Mouse (Mus musculus) intestine, embryonic 15.5 days (tissue): ENCODE data around the gene Clybl. TPM values are rescaled to one million over a fixed set of nuclear protein-coding genes. Genes with fewer than 3 reads are reported as not detected.

Source experiments
- ATAC-seq: fragments of 200-750 bp; cut with Nextera tagmentation; 2 replicates; pipeline ENCODE4 v1.8.0; 2017; ENCODE audit warnings: moderate TSS enrichment, moderate library complexity
- H3K27ac ChIP-seq: fragments of 300-500 bp; sonication (generic); 2 replicates; pipeline ENCODE4 v1.5.1; 2015; ENCODE audit warnings: mild to moderate bottlenecking, inconsistent platforms
- H3K27me3 ChIP-seq: fragments of 300-500 bp; sonication (generic); replicated peaks from 2 replicates; pipeline ENCODE4 v1.6.1; 2015; ENCODE audit warnings: inconsistent platforms
- H3K36me3 ChIP-seq: fragments of 300-500 bp; sonication (generic); 2 replicates; pipeline ENCODE4 v1.6.1; 2015; ENCODE audit warnings: inconsistent platforms
- H3K4me1 ChIP-seq: fragments of 300-500 bp; sonication (generic); replicated peaks from 2 replicates; pipeline ENCODE4 v1.6.1; 2015; ENCODE audit warnings: inconsistent platforms
- H3K4me2 ChIP-seq: fragments of 300-500 bp; sonication (generic); replicated peaks from 2 replicates; pipeline ENCODE4 v1.6.1; 2015; ENCODE audit warnings: mild to moderate bottlenecking, inconsistent platforms
- H3K4me3 ChIP-seq: fragments of 300-500 bp; sonication (generic); replicated peaks from 2 replicates; pipeline ENCODE4 v1.5.1; 2015; ENCODE audit warnings: inconsistent platforms
- H3K9ac ChIP-seq: fragments of 300-500 bp; sonication (generic); 2 replicates; pipeline ENCODE4 v1.6.1; 2015; ENCODE audit warnings: inconsistent platforms
- H3K9me3 ChIP-seq: fragments of 300-500 bp; sonication (generic); 2 replicates; pipeline ENCODE4 v1.6.1; 2016; ENCODE audit warnings: inconsistent platforms
- WGBS: fragments of 180-500 bp; shearing (Covaris S2); methylation state at CpG from one replicate; pipeline ENCODE4 v1.1.7; 2015; 5-methylcytosine and 5-hydroxymethylcytosine counted together
- polyA plus RNA-seq: library from polyadenylated mRNA; unstranded; fragments of >200 nt; fragmentation: Nextera tagmentation; extraction: Ambion mirVana; gene quantifications from 2 replicates; pipeline ENCODE4 v1.2.1, GENCODE M21; 2015

Gene Clybl
- polyA plus RNA-seq, 1 experiment from 2014 or later = 33.7 TPM

GRCm38 (mm10) chr14:122262851-122263659 is 81.6 kb downstream of the Clybl start:
- Histone ChIP-seq H3K4me2 (no peak overlapping the region), H3K9ac (no peak overlapping the region), H3K4me3 (no peak overlapping the region), H3K27ac (no peak overlapping the region), H3K4me1 (no peaks in the 10 kb centered on the region), H3K9me3 (no peaks in the 10 kb centered on the region), H3K36me3 (no peaks in the 10 kb centered on the region), H3K27me3 (no peaks in the 10 kb centered on the region)
- no peak for ATAC-seq
- 47% methylated on average over 16 of the region's 16 CpGs for WGBS

GRCm38 (mm10) chr14:122265214-122265613 is 83.7 kb downstream of the Clybl start:
- H3K9me3 ChIP-seq = no peaks in the 10 kb centered on the region
- no peak overlapping the region for H3K9ac ChIP-seq
- no peaks in the 10 kb centered on the region for H3K27me3 ChIP-seq
- H3K4me1 ChIP-seq = no peaks in the 10 kb centered on the region
- H3K36me3 ChIP-seq = no peaks in the 10 kb centered on the region
- no peak overlapping the region for H3K4me2 ChIP-seq
- 77% methylated on average over 7 of the region's 7 CpGs for WGBS
- no peak overlapping the region for H3K27ac ChIP-seq
- no peak overlapping the region for H3K4me3 ChIP-seq
- no peak for ATAC-seq

GRCm38 (mm10) chr14:122267590-122267989 is 86.1 kb downstream of the Clybl start:
- Histone ChIP-seq H3K36me3 (no peaks in the 10 kb centered on the region), H3K9me3 (no peaks in the 10 kb centered on the region), H3K9ac (no peak overlapping the region), H3K27ac (no peak overlapping the region), H3K4me2 (no peak overlapping the region), H3K27me3 (no peaks in the 10 kb centered on the region), H3K4me1 (no peaks in the 10 kb centered on the region), H3K4me3 (no peak overlapping the region)
- ATAC-seq = no peak
- whole genome bisulfite sequencing = 30% methylated on average over 4 of the region's 4 CpGs

DNA sequence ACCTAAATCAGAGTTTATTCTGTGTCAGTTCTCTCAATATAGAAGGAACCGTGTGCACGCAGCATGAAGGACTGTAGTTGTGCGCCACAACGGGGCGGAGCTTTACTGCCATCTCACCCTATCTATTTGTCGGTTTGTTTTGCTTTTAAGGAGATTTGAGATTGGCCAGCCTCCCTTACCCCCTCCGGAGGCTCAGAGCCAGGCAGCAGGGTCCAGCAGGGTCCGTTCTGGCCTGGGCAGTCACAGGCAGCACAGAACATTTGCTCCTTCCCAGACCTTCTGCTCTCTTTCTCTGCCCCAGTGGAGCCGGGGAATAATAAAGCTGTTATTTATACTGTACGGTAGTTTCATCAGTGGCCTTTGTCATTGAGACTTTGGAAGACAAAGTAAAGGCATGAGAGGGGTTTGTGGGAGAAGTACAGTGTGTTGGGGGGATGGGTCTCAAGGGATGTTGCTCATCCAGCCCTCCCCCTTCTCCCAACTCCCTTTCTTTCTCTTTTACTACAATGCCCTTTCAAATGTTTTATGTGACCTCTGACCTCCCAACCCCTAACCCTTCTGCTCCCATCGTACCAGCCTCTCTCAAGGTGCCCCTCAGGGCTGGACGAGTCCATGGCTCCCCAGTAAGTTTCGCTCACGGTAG is 89.7 kb downstream of the Clybl start:
- H3K27ac ChIP-seq = no peak overlapping the region
- H3K27me3 ChIP-seq = no peaks in the 10 kb centered on the region
- H3K4me1 ChIP-seq = no peaks in the 10 kb centered on the region
- H3K4me2 ChIP-seq = no peak overlapping the region
- no peaks in the 10 kb centered on the region for H3K9me3 ChIP-seq
- ATAC-seq = no peak
- H3K4me3 ChIP-seq = no peak overlapping the region
- 40% methylated on average over 14 of the region's 14 CpGs for WGBS
- no peak overlapping the region for H3K9ac ChIP-seq
- H3K36me3 ChIP-seq = no peaks in the 10 kb centered on the region

GRCm38 (mm10) chr14:122277142-122277541 is 95.6 kb downstream of the Clybl start:
- Histone ChIP-seq H3K27ac (no peak overlapping the region), H3K4me1 (no peaks in the 10 kb centered on the region), H3K4me3 (no peak overlapping the region), H3K4me2 (no peak overlapping the region), H3K36me3 (no peaks in the 10 kb centered on the region), H3K9ac (no peak overlapping the region), H3K9me3 (no peaks in the 10 kb centered on the region), H3K27me3 (0 out of 2 replicates have a peak, but pooled peaks cover 4% of the 10 kb centered on the region)
- 91% methylated on average over 8 of the region's 8 CpGs for WGBS
- no peak for ATAC-seq

DNA sequence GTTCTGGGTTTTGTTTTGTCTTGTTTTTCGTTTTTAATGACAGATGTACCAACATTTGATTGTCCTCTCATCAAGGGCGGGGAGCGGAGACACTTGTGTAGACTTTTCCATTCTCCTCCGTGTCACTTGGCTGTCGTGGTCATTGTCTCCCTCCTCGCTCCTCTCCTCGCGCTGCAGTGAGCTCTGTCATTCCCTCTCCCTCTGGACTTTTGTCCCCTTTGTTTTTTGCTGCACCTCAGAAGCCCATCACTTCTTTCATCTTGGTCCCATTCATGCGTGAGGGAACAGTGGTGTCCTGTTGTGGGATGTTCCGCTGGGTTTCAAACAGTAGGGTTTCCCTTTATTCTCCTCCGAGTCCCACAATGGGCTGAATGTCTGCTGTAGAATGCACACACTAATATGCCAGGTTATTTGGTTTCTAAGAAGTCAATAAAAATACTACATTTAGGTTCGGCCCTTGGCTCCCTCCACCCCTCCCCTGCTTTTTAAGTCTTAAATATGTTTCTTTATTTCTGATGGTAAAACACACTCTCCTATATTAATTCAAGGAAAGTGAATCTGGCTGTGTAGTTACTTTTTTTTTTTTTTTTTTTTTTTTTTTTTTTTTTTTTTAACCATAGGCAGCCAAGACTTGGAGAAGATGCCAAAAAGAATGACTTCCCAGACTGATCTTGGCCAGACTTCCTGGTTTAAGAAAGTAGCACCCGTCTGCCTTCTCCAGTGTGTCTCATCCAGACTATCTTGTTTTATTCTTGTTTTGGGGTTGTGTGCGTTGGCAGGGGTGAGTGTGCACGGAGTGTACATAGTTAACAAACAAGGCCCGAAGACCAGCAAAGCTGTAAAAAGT is 98.2 kb downstream of the Clybl start:
- H3K36me3 ChIP-seq = no peaks in the 10 kb centered on the region
- H3K4me1 ChIP-seq = no peaks in the 10 kb centered on the region
- H3K9ac ChIP-seq = no peak overlapping the region
- H3K27ac ChIP-seq = no peak overlapping the region
- H3K9me3 ChIP-seq = no peaks in the 10 kb centered on the region
- no peak overlapping the region for H3K4me3 ChIP-seq
- no peak for ATAC-seq
- H3K27me3 ChIP-seq = 0 out of 2 replicates have a peak, but pooled peaks cover 4% of the 10 kb centered on the region
- H3K4me2 ChIP-seq = no peak overlapping the region
- 64% methylated on average over 16 of the region's 16 CpGs for WGBS

GRCm38 (mm10) chr14:122280309-122281071 is 99.0 kb downstream of the Clybl start:
- no peak; the same call in 1 of the 2 replicates for ATAC-seq
- Histone ChIP-seq H3K4me1 (no peaks in the 10 kb centered on the region), H3K27me3 (0 out of 2 replicates have a peak, but pooled peaks cover 4% of the 10 kb centered on the region), H3K27ac (no peak overlapping the region), H3K9me3 (no peaks in the 10 kb centered on the region), H3K4me3 (no peak overlapping the region), H3K36me3 (no peaks in the 10 kb centered on the region), H3K4me2 (no peak overlapping the region), H3K9ac (no peak overlapping the region)
- WGBS = 39% methylated on average over 21 of the region's 21 CpGs

DNA sequence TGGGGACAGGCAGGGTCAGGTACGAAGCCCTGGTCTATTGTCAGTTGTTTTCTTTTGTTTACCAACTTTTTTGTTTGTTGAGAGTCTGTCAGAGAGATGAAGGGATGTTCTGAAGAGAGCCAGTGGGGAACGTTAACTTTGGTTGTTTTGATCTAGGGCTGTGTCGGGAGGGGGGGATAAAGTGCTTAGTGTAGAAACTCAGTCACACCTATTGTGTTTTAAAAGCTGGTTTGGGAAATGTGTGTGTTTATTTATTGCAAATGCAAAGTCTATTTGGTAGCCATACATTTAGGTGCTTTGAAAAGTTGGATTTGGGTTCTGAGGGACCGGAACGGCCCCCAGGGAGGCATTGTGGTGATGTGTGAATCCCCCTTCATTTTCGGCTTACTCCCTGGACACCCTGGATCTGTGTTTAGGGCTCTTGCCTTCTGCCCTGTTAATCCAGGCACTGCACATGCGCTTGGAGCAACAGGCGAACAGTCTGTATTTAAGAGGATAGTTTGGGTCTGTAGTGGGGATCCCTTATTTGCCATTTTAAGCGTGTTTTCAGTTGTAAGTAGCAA is 99.6 kb downstream of the Clybl start:
- Histone ChIP-seq H3K4me3 (no peak overlapping the region), H3K9ac (no peak overlapping the region), H3K4me1 (no peaks in the 10 kb centered on the region), H3K9me3 (no peaks in the 10 kb centered on the region), H3K27ac (no peak overlapping the region), H3K27me3 (0 out of 2 replicates have a peak, but pooled peaks cover 4% of the 10 kb centered on the region), H3K36me3 (no peaks in the 10 kb centered on the region), H3K4me2 (no peak overlapping the region)
- ATAC-seq = no peak
- WGBS = 58% methylated on average over 9 of the region's 9 CpGs

DNA sequence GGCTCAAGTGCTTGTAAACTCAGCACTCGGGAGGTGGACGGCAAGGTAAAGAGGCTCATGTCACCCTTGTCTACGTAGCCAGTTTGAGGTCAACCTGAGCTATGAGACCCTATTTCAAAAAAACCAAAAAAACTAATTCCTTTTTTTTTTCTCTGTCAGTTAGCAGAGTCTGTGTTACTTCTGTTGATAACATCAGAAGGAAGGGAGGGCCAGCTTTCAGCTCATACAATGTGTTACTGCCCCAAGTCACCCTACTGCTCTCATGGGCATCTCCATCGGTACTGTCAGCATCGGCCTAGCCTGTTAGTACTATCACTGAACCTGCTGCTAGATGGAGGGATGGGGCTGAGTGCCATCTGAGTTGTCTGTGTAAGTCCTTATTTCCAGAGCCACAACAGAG is 102.5 kb downstream of the Clybl start:
- 78% methylated on average over 5 of the region's 5 CpGs for WGBS
- no peak overlapping the region for H3K9ac ChIP-seq
- H3K27me3 ChIP-seq = 0 out of 2 replicates have a peak, but pooled peaks cover 4% of the 10 kb centered on the region
- ATAC-seq = no peak
- H3K27ac ChIP-seq = no peak overlapping the region
- no peak overlapping the region for H3K4me3 ChIP-seq
- no peaks in the 10 kb centered on the region for H3K9me3 ChIP-seq
- no peak overlapping the region for H3K4me2 ChIP-seq
- no peaks in the 10 kb centered on the region for H3K36me3 ChIP-seq
- H3K4me1 ChIP-seq = no peaks in the 10 kb centered on the region

DNA sequence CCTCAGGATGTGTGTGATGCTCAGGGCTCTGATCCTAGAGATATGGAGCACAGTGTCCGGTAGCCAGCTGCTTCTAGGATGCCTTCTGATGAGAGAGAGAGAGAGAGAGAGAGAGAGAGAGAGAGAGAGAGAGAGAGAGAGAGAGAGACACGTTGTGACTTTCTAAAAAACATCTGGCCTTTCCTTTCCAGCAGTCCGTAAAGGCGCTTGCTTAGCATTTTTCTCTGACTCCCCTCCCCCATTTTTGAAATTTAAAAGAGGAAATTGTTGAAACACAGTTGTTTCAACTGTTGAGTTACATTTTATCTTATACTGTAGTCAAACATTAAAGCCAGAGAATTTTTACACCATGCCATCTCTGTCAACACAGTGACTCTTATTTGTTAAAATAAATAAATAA is 114.9 kb downstream of the Clybl start:
- H3K27me3 ChIP-seq = no peaks in the 10 kb centered on the region
- H3K36me3 ChIP-seq = no peaks in the 10 kb centered on the region
- no peak overlapping the region for H3K4me3 ChIP-seq
- no peaks in the 10 kb centered on the region for H3K9me3 ChIP-seq
- no peak overlapping the region for H3K9ac ChIP-seq
- H3K4me1 ChIP-seq = no peaks in the 10 kb centered on the region
- ATAC-seq = no peak
- 39% methylated on average over 4 of the region's 4 CpGs for WGBS
- no peak overlapping the region for H3K4me2 ChIP-seq
- H3K27ac ChIP-seq = no peak overlapping the region

DNA sequence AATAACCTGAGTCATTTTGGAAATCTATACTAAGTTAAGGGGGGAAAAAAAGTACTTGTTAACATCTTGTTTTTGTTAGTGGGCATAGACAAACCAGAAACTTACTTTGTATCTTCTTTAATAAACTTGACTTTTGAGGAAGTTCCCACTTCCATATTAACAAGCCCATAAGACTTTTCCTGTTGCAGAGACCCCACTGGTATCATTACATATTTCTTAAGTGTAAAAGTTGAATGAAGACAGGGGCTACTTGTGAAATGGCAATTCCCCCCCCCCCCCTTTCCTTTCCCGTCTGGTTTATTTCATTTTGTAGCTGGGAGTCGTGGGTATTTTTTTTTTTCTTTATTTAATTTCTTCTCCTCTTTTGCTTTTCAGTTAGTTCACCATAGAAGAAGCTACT is 115.4 kb downstream of the Clybl start:
- 27% methylated on average over 2 of the region's 2 CpGs for WGBS
- no peak for ATAC-seq
- H3K4me3 ChIP-seq = no peak overlapping the region

More for the DNA sequence above, 115.4 kb downstream of the Clybl start:
- H3K4me2 ChIP-seq = no peak overlapping the region
- no peaks in the 10 kb centered on the region for H3K27me3 ChIP-seq
- H3K27ac ChIP-seq = no peak overlapping the region
- no peak overlapping the region for H3K9ac ChIP-seq
- H3K4me1 ChIP-seq = no peaks in the 10 kb centered on the region
- H3K36me3 ChIP-seq = no peaks in the 10 kb centered on the region
- no peaks in the 10 kb centered on the region for H3K9me3 ChIP-seq
